Mouse (Mus musculus): Measurements from ENCODE around the gene Gja8. TPM values are rescaled to one million over a fixed set of nuclear protein-coding genes. Genes with fewer than 3 reads are reported as not detected.
A peak's percentile ranks its signal among the peaks of the same experiment; 100 is the strongest.

Gene Gja8
- total and polyA plus RNA-seq, 2 experiments from 2014 or later = not detected

GRCm38 (mm10) chr3:96904393-96904792 is 21.4 kb downstream of the Gja8 start, which contains the start of gene Gja5:
Gene Gja5, plus strand, starts transcription at chr3:96904693.
- 10% methylated on average over 14 of the region's 14 CpGs for WGBS
- H3K27me3 ChIP-seq (ENCODE audit: control insufficient read depth, insufficient read depth, low read length) = 0 out of 2 replicates have a peak, but pooled peaks cover 5% of the 10 kb centered on the region
- no peaks in the 10 kb centered on the region for H3K36me3 ChIP-seq (replicated peaks; ENCODE audit: control insufficient read depth, insufficient read depth, low read length)
- ATAC-seq (ENCODE audit: insufficient read depth, low read depth) = no peak
- H3K9me3 ChIP-seq (replicated peaks; ENCODE audit: control insufficient read depth, low read length) = no peaks in the 10 kb centered on the region
- TF ChIP-seq EP300 (IDR thresholded peaks at IDR 0.05; ENCODE audit: low read depth) = no peak
- no peak for TF ChIP-seq CTCF (IDR thresholded peaks at IDR 0.05; ENCODE audit: low read depth)
- no peak within 1 kb of the TSS for H3K27ac ChIP-seq (ENCODE audit: low read depth)
- H3K4me3 ChIP-seq (ENCODE audit: low read depth, low read length) = peak within 1 kb of the TSS; percentile 79
- DNase-seq (ENCODE audit: low spot score) = no peak
- H3K9ac ChIP-seq (replicated peaks; ENCODE audit: low read depth, low read length) = peak within 1 kb of the TSS; percentile 81
- H3K4me2 ChIP-seq (ENCODE audit: low read depth, low read length) = peak within 1 kb of the TSS; percentile 92
- H3K4me1 ChIP-seq (ENCODE audit: control insufficient read depth, insufficient read depth) = peaks cover 11% of the 10 kb centered on the region; the same call in 1 of the 2 replicates

- ATAC-seq (ENCODE audit: insufficient read depth, low read depth) (no peak), DNase-seq (ENCODE audit: low spot score) (no peak)
- Histone ChIP-seq H3K27me3 (ENCODE audit: control insufficient read depth, insufficient read depth, low read length) (no peaks in the 10 kb centered on the region), H3K36me3 (replicated peaks; ENCODE audit: control insufficient read depth, insufficient read depth, low read length) (peaks cover 7% of the 10 kb centered on the region; the same call in 1 of the 2 replicates), H3K9me3 (replicated peaks; ENCODE audit: control insufficient read depth, low read length) (no peaks in the 10 kb centered on the region), H3K9ac (replicated peaks; ENCODE audit: low read depth, low read length) (no peak overlapping the region), H3K27ac (ENCODE audit: low read depth) (no peak overlapping the region), H3K4me3 (ENCODE audit: low read depth, low read length) (no peak overlapping the region), H3K4me2 (ENCODE audit: low read depth, low read length) (no peak overlapping the region), H3K4me1 (ENCODE audit: control insufficient read depth, insufficient read depth) (peaks cover 11% of the 10 kb centered on the region; the same call in 1 of the 2 replicates)
- TF ChIP-seq CTCF (IDR thresholded peaks at IDR 0.05; ENCODE audit: low read depth) (no peak), EP300 (IDR thresholded peaks at IDR 0.05; ENCODE audit: low read depth) (no peak)
- 80% methylated on average over 4 of the region's 4 CpGs for WGBS
These were observed 23.4 kb downstream of the Gja8 start for GRCm38 (mm10) chr3:96902336-96902999.

- no peak for TF ChIP-seq CTCF (IDR thresholded peaks at IDR 0.05; ENCODE audit: low read depth)
- no peak for TF ChIP-seq EP300 (IDR thresholded peaks at IDR 0.05; ENCODE audit: low read depth)
- no peak for ATAC-seq (ENCODE audit: insufficient read depth, low read depth)
- DNase-seq (ENCODE audit: low spot score) = no peak
- Histone ChIP-seq H3K4me2 (ENCODE audit: low read depth, low read length) (no peak overlapping the region), H3K36me3 (replicated peaks; ENCODE audit: control insufficient read depth, insufficient read depth, low read length) (peaks cover 55% of the 10 kb centered on the region), H3K27ac (ENCODE audit: low read depth) (no peak overlapping the region), H3K4me1 (ENCODE audit: control insufficient read depth, insufficient read depth) (no peaks in the 10 kb centered on the region), H3K9ac (replicated peaks; ENCODE audit: low read depth, low read length) (no peak overlapping the region), H3K27me3 (ENCODE audit: control insufficient read depth, insufficient read depth, low read length) (no peaks in the 10 kb centered on the region), H3K4me3 (ENCODE audit: low read depth, low read length) (no peak overlapping the region), H3K9me3 (replicated peaks; ENCODE audit: control insufficient read depth, low read length) (no peaks in the 10 kb centered on the region)
- 88% methylated on average over 7 of the region's 7 CpGs for WGBS
These were observed 42.1 kb downstream of the Gja8 start for GRCm38 (mm10) chr3:96883690-96884089.

GRCm38 (mm10) chr3:96882061-96882849 is 43.6 kb downstream of the Gja8 start:
- ATAC-seq (ENCODE audit: insufficient read depth, low read depth) = no peak
- DNase-seq (ENCODE audit: low spot score) = no peak
- Histone ChIP-seq H3K4me3 (ENCODE audit: low read depth, low read length) (no peak overlapping the region), H3K4me2 (ENCODE audit: low read depth, low read length) (no peak overlapping the region), H3K9ac (replicated peaks; ENCODE audit: low read depth, low read length) (no peak overlapping the region), H3K27ac (ENCODE audit: low read depth) (no peak overlapping the region), H3K4me1 (ENCODE audit: control insufficient read depth, insufficient read depth) (no peaks in the 10 kb centered on the region), H3K27me3 (ENCODE audit: control insufficient read depth, insufficient read depth, low read length) (no peaks in the 10 kb centered on the region), H3K36me3 (replicated peaks; ENCODE audit: control insufficient read depth, insufficient read depth, low read length) (peaks cover 49% of the 10 kb centered on the region), H3K9me3 (replicated peaks; ENCODE audit: control insufficient read depth, low read length) (no peaks in the 10 kb centered on the region)
- WGBS = 92% methylated on average over 14 of the region's 14 CpGs
- no peak for TF ChIP-seq CTCF (IDR thresholded peaks at IDR 0.05; ENCODE audit: low read depth)
- TF ChIP-seq EP300 (IDR thresholded peaks at IDR 0.05; ENCODE audit: low read depth) = no peak

GRCm38 (mm10) chr3:96881557-96881956 is 44.3 kb downstream of the Gja8 start:
- Histone ChIP-seq H3K4me2 (ENCODE audit: low read depth, low read length) (no peak overlapping the region), H3K4me3 (ENCODE audit: low read depth, low read length) (no peak overlapping the region), H3K27ac (ENCODE audit: low read depth) (no peak overlapping the region), H3K4me1 (ENCODE audit: control insufficient read depth, insufficient read depth) (no peaks in the 10 kb centered on the region), H3K27me3 (ENCODE audit: control insufficient read depth, insufficient read depth, low read length) (no peaks in the 10 kb centered on the region), H3K36me3 (replicated peaks; ENCODE audit: control insufficient read depth, insufficient read depth, low read length) (peaks cover 47% of the 10 kb centered on the region), H3K9ac (replicated peaks; ENCODE audit: low read depth, low read length) (no peak overlapping the region), H3K9me3 (replicated peaks; ENCODE audit: control insufficient read depth, low read length) (no peaks in the 10 kb centered on the region)
- TF ChIP-seq EP300 (IDR thresholded peaks at IDR 0.05; ENCODE audit: low read depth) = no peak
- no peak for TF ChIP-seq CTCF (IDR thresholded peaks at IDR 0.05; ENCODE audit: low read depth)
- 83% methylated on average over 6 of the region's 6 CpGs for WGBS
- no peak for ATAC-seq (ENCODE audit: insufficient read depth, low read depth)
- DNase-seq (ENCODE audit: low spot score) = no peak
